Mouse (Mus musculus) layer of hippocampus, postnatal 25 days (tissue): ENCODE measurements around the gene Vezf1. TPM values are rescaled to one million over a fixed set of nuclear protein-coding genes. Genes with fewer than 3 reads are reported as not detected.
"Not testable (repeated sequence)": the region's sequence is repeated elsewhere in the genome, so short reads cannot be mapped to it uniquely, and the experiment has no call there.

ENCODE experiments used
- DNase-seq, 2 experiments: peaks; one replicate each; pipeline ENCODE4 v3.0.0; 2022; ENCODE audit warnings: mixed read lengths in 2 of 2, low spot score in 1 of 2; ENCODE audit errors: extremely low spot score in 1 of 2
- total RNA-seq, 2 experiments: library from RNA; stranded (reverse); gene quantifications; 2 replicates each; pipeline ENCODE4 v1.2.3; 2021

The Vezf1 gene
- 10 to 100 TPM; 22.1 TPM for total RNA-seq

- peak; percentile 50 to 54 for DNase-seq
Observed at GRCm38 (mm10) chr11:88067586-88068410, at the start of gene Vezf1. TSS of gene Vezf1 (plus strand) at chr11:88068279.

GRCm38 (mm10) chr11:88023933-88024332 lies 44.1 kb upstream of the Vezf1 start:
- no peak for DNase-seq

- DNase-seq = no peak
Observed at GRCm38 (mm10) chr11:88027391-88028035, 40.6 kb upstream of the Vezf1 start.

GRCm38 (mm10) chr11:88028193-88028684 lies 39.8 kb upstream of the Vezf1 start:
- DNase-seq = no peak

GRCm38 (mm10) chr11:88030219-88030618 lies 37.9 kb upstream of the Vezf1 start:
- DNase-seq = no peak

GRCm38 (mm10) chr11:88030836-88031235 lies 37.2 kb upstream of the Vezf1 start:
- no peak for DNase-seq

- no peak for DNase-seq
Observed at GRCm38 (mm10) chr11:88031753-88032152, 36.3 kb upstream of the Vezf1 start.

GRCm38 (mm10) chr11:88035970-88036369 lies 32.1 kb upstream of the Vezf1 start:
- DNase-seq = no peak

GRCm38 (mm10) chr11:88036761-88037251 lies 31.3 kb upstream of the Vezf1 start:
- no peak for DNase-seq

- no peak for DNase-seq
Observed at GRCm38 (mm10) chr11:88037386-88037785, 30.7 kb upstream of the Vezf1 start.

GRCm38 (mm10) chr11:88039066-88039465 lies 29.0 kb upstream of the Vezf1 start:
- DNase-seq = no peak

GRCm38 (mm10) chr11:88044314-88044713 lies 23.8 kb upstream of the Vezf1 start:
- DNase-seq = no peak

GRCm38 (mm10) chr11:88045159-88045558 lies 22.9 kb upstream of the Vezf1 start:
- not testable (repeated sequence) for DNase-seq

- DNase-seq = no peak
Observed at GRCm38 (mm10) chr11:88045878-88046277, 22.2 kb upstream of the Vezf1 start.

GRCm38 (mm10) chr11:88046323-88046937 lies 21.6 kb upstream of the Vezf1 start:
- DNase-seq = no peak

GRCm38 (mm10) chr11:88046944-88047794 lies 20.9 kb upstream of the Vezf1 start, which contains the start of gene Srsf1:
TSS of gene Srsf1 (plus strand) at chr11:88047373.
- DNase-seq = peak; percentile 95 to 98

GRCm38 (mm10) chr11:88047871-88048531 lies 20.1 kb upstream of the Vezf1 start:
- peak; percentile 60 to 71 for DNase-seq

- DNase-seq = no peak
Observed at GRCm38 (mm10) chr11:88048961-88049670, 19.0 kb upstream of the Vezf1 start.

- no peak for DNase-seq
Observed at GRCm38 (mm10) chr11:88049732-88050131, 18.3 kb upstream of the Vezf1 start.
